Mouse (Mus musculus): Measurements from ENCODE around the gene Klk8.

GRCm38 (mm10) chr7:43821581-43821980 lies 24.2 kb downstream of the Klk8 start:
- TF ChIP-seq CTCF (IDR thresholded peaks at IDR 0.05) (no peak), POLR2A (IDR thresholded peaks at IDR 0.05; ENCODE audit: insufficient read depth, low read depth, low read length) (no peak), EP300 (IDR thresholded peaks at IDR 0.05; ENCODE audit: insufficient read depth, low read depth, low read length) (no peak)

Data from heart, adult 2 months (tissue).